Mouse (Mus musculus): Measurements from ENCODE around the gene Ankrd60. TPM values are rescaled to one million over a fixed set of nuclear protein-coding genes. Genes with fewer than 3 reads are reported as not detected.

Ankrd60 gene
- polyA plus RNA-seq, 1 experiment from 2014 or later, result not detected

GRCm38 (mm10) chr2:173605713-173606414, 27.7 kb upstream of the Ankrd60 start:
- H3K4me3 ChIP-seq, result no peak overlapping the region
- H3K36me3 ChIP-seq (ENCODE audit: poor library complexity, severe bottlenecking), result 0 out of 2 replicates have a peak, but pooled peaks cover 7% of the 10 kb centered on the region
- no peaks in the 10 kb centered on the region for H3K27me3 ChIP-seq
- peak; percentile 52 for ATAC-seq
- peaks cover 29% of the 10 kb centered on the region for H3K4me1 ChIP-seq
- no peak overlapping the region for H3K4me2 ChIP-seq
- H3K9ac ChIP-seq, result no peak overlapping the region
- 42% methylated on average over 12 of the region's 12 CpGs for WGBS
- H3K27ac ChIP-seq, result peak overlapping the region; percentile 41
- peaks cover 3% of the 10 kb centered on the region; the same call in 1 of the 2 replicates for H3K9me3 ChIP-seq (replicated peaks)

- Histone ChIP-seq H3K4me2 (no peak overlapping the region), H3K36me3 (ENCODE audit: poor library complexity, severe bottlenecking) (0 out of 2 replicates have a peak, but pooled peaks cover 7% of the 10 kb centered on the region), H3K9ac (no peak overlapping the region), H3K4me1 (peaks cover 20% of the 10 kb centered on the region), H3K27me3 (no peaks in the 10 kb centered on the region), H3K4me3 (no peak overlapping the region), H3K27ac (no peak overlapping the region), H3K9me3 (replicated peaks) (peaks cover 3% of the 10 kb centered on the region; the same call in 1 of the 2 replicates)
- no peak for ATAC-seq
- 88% methylated on average over 1 of the region's 1 CpGs for WGBS
These were observed 23.7 kb upstream of the Ankrd60 start for GRCm38 (mm10) chr2:173601861-173602260.

GRCm38 (mm10) chr2:173595374-173595781, 17.2 kb upstream of the Ankrd60 start:
- no peaks in the 10 kb centered on the region for H3K27me3 ChIP-seq
- peaks cover 12% of the 10 kb centered on the region for H3K4me1 ChIP-seq
- H3K9ac ChIP-seq, result no peak overlapping the region
- H3K4me2 ChIP-seq, result no peak overlapping the region
- no peak overlapping the region for H3K27ac ChIP-seq
- H3K4me3 ChIP-seq, result no peak overlapping the region
- no peaks in the 10 kb centered on the region for H3K9me3 ChIP-seq (replicated peaks)
- WGBS, result 32% methylated on average over 10 of the region's 10 CpGs
- no peak for ATAC-seq
- peaks cover 5% of the 10 kb centered on the region; the same call in 1 of the 2 replicates for H3K36me3 ChIP-seq (ENCODE audit: poor library complexity, severe bottlenecking)

DNA sequence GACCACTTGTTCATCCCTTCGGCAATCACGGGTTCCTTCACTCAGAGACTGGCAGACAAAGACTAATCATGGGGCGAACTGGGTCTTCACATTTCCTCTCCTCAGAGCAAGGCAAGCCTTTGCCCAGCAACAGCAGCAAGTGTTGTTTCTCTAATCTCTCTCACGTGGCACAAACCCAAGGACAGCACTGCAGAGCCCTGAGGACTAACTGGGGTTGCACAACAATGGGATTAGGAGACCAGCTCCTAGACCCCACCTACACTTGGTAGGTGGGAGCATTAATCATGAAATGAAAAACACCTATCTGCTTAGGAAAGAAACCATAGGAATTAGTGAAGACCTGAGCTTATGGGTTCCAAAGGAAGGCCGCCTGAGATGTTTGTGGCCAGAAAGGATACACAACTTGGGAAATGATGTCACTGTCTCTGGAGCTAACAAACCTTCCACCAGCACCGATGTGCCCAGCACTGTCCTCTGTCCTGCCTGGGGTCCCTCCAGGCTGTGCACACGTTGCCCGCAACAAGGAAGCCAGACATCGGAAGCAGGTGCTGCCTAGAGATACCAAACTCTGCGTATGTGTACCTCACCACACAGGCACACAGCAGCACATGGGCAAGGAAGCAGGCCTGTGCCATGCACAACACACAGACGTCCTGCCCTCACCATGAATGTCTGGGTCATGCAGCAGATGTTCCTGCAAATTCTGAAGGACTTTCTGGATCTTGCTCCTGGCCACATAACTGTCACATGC, 16.3 kb upstream of the Ankrd60 start:
- no peaks in the 10 kb centered on the region for H3K9me3 ChIP-seq (replicated peaks)
- H3K27ac ChIP-seq, result no peak overlapping the region
- WGBS, result 51% methylated on average over 11 of the region's 11 CpGs
- peaks cover 12% of the 10 kb centered on the region for H3K4me1 ChIP-seq
- ATAC-seq, result no peak
- H3K9ac ChIP-seq, result no peak overlapping the region
- H3K4me2 ChIP-seq, result no peak overlapping the region
- peaks cover 5% of the 10 kb centered on the region; the same call in 1 of the 2 replicates for H3K36me3 ChIP-seq (ENCODE audit: poor library complexity, severe bottlenecking)
- H3K27me3 ChIP-seq, result no peaks in the 10 kb centered on the region
- H3K4me3 ChIP-seq, result no peak overlapping the region

DNA sequence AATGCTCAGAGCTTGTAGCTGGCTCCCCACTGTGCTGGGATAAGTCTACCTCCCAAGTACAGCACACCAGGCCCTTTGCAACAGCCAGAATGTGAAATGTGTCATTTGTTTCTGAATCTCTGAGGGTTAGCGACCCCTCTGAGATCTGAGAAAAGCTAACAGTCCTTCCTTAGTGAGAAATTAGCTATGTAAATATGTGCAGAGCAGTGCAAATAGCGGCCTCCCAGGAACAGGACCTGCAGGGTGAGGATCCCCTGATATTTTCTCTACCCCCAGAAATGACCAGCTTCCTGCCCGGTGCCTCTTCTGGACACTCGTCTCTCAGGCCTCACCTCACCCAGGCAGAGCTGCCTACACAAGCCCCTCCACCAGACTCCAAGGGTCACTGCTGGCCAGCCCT, 15.7 kb upstream of the Ankrd60 start:
- Histone ChIP-seq H3K27ac (no peak overlapping the region), H3K36me3 (ENCODE audit: poor library complexity, severe bottlenecking) (peaks cover 7% of the 10 kb centered on the region; the same call in 1 of the 2 replicates), H3K4me2 (no peak overlapping the region), H3K9me3 (replicated peaks) (no peaks in the 10 kb centered on the region), H3K4me3 (no peak overlapping the region), H3K9ac (no peak overlapping the region), H3K27me3 (no peaks in the 10 kb centered on the region), H3K4me1 (peaks cover 7% of the 10 kb centered on the region; the same call in 1 of the 2 replicates)
- ATAC-seq, result no peak
- WGBS, result 40% methylated on average over 4 of the region's 4 CpGs

GRCm38 (mm10) chr2:173592781-173593180, 14.6 kb upstream of the Ankrd60 start:
- no peak overlapping the region for H3K4me2 ChIP-seq
- peaks cover 7% of the 10 kb centered on the region; the same call in 1 of the 2 replicates for H3K4me1 ChIP-seq
- ATAC-seq, result no peak
- no peak overlapping the region for H3K9ac ChIP-seq
- WGBS, result 55% methylated on average over 9 of the region's 9 CpGs
- no peaks in the 10 kb centered on the region for H3K27me3 ChIP-seq
- no peak overlapping the region for H3K4me3 ChIP-seq
- no peak overlapping the region for H3K27ac ChIP-seq
- no peaks in the 10 kb centered on the region for H3K9me3 ChIP-seq (replicated peaks)
- peaks cover 7% of the 10 kb centered on the region; the same call in 1 of the 2 replicates for H3K36me3 ChIP-seq (ENCODE audit: poor library complexity, severe bottlenecking)

DNA sequence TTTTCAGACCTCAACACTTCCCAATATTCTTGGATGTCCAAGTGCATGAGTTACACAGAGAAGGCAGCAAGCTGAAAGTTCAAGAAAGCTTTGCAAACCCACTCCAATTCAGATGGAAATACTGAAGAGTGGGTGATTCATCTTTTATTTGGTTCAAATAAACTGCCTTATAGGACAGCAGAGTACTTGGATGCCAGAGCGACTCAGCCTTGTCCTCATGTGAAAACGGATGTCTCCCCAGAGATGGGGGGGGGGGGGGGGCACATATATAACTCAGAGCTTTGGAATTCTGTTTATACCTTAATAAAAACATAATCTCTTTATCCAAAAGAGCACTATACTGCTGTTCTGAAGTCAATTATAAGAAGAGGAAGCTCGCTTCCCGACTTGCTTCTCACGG, 9.2 kb upstream of the Ankrd60 start:
- Histone ChIP-seq H3K4me1 (peaks cover 10% of the 10 kb centered on the region), H3K9me3 (replicated peaks) (no peaks in the 10 kb centered on the region), H3K4me3 (no peak overlapping the region), H3K4me2 (no peak overlapping the region), H3K27ac (no peak overlapping the region), H3K27me3 (peaks cover 29% of the 10 kb centered on the region), H3K36me3 (ENCODE audit: poor library complexity, severe bottlenecking) (peaks cover 7% of the 10 kb centered on the region; the same call in 1 of the 2 replicates), H3K9ac (no peak overlapping the region)
- ATAC-seq, result no peak
- WGBS, result 83% methylated on average over 5 of the region's 5 CpGs

DNA sequence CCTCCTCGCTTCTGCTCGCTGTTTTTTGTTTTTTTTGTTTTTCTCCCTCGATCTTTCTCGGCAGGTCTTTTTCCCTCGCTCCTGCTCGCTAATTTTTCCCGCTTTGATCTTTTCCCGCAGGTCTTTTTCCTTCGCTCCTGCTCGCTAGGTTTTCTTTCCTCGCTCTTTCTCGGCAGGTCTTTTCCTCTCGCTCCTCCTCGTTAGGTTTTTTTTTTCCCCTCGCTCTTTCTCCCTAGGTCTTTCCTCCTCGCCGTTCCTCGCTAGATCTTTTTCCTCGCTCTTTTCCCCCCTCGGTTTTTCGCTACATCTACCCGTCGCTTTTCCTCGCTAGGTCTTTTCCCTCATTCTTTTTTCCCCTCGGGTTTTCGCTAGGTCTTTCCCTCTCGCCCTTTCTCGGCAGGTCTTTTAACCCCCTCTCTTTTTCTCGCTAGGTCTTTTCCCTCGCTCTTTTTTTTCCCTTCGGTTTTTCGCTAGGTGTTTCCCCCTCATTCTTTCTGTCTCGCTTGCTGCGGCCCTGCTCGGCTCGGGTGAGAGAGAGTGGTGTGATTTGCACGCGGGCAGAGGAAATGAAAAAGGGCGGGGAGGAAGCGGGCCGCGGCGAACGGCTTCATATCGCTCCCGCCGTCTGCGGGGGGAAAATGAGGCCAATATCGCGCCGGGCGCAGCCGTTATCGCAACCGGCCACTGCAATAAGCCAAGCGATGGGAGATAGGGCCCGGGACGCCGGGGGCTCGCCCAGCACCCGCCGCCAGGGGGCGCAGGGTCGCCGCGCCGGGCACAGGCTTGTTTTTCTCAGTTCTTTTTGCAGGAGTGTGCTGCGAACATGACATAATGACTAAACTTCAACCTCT, 8.2 kb upstream of the Ankrd60 start:
- Histone ChIP-seq H3K9ac (peak overlapping the region; percentile 55), H3K36me3 (ENCODE audit: poor library complexity, severe bottlenecking) (peaks cover 4% of the 10 kb centered on the region; the same call in 1 of the 2 replicates), H3K4me2 (peak overlapping the region; percentile 78), H3K27me3 (peaks cover 29% of the 10 kb centered on the region), H3K27ac (no peak overlapping the region), H3K4me3 (peak overlapping the region; percentile 44), H3K4me1 (peaks cover 10% of the 10 kb centered on the region), H3K9me3 (replicated peaks) (no peaks in the 10 kb centered on the region)
- peak; percentile 72 for ATAC-seq
- under 1% methylated on average over 68 of the region's 68 CpGs for WGBS

DNA sequence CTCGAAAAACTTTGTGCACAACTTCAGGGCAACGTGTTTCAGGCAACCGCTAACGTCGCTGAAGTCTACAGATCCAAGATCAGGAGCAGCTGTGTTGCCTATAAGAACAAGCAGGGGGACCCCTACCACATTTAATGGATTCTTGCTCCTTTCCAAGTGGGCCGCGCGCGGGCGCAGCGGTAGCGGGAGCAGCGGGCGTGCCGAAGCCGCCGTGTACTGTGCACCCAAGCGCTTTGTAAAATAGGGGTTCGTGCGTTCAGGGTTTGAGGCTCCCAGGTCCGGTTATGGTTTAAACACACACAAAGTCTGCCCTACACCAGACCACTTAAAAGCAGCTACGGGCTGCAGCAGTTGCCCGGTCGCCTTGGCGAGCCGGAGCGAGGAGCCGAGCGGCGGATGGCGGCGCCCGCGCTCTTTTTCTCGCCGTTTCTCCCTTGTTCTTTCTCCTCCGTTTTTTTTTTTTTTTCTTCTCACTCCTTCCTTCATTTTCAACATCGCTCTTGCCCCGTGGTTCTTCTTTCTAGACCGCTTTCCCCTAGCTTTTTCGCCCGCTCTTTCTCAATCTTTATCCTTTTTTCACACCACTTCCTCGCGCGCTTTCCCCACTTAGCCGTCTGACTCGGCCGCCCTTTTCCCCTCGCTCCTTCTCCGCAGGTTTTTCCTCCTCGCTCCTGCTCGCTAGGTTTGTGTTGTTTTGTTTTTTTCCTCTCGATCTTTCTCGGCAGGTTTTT, 7.4 kb upstream of the Ankrd60 start:
- Histone ChIP-seq H3K4me1 (peaks cover 10% of the 10 kb centered on the region), H3K27me3 (peaks cover 33% of the 10 kb centered on the region), H3K4me2 (peak overlapping the region; percentile 78), H3K4me3 (peak overlapping the region; percentile 44), H3K9me3 (replicated peaks) (no peaks in the 10 kb centered on the region), H3K27ac (no peak overlapping the region), H3K36me3 (ENCODE audit: poor library complexity, severe bottlenecking) (peaks cover 2% of the 10 kb centered on the region; the same call in 1 of the 2 replicates), H3K9ac (peak overlapping the region; percentile 55)
- under 1% methylated on average over 54 of the region's 54 CpGs for WGBS
- ATAC-seq, result peak; percentile 85

DNA sequence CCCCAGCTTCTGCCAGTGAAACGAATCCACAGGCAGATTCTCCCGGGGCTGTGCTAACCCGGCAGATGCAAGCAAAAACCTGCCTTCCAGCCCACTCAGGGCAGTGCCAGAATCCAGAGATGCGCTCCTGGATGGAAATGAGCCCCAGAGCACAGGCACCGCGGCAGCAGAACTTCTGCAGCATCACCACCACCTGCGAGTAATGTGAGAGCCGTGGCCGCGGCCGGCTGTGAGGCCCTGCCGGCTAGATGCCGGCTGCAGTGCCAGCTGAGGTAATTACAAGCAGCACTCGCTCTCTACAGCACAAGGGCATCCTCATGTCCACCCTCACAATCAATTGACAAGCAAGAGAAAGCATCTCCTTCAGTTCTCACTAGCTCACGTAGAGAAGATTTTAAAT, 6.2 kb upstream of the Ankrd60 start:
- H3K4me3 ChIP-seq, result no peak overlapping the region
- H3K9ac ChIP-seq, result no peak overlapping the region
- no peak for ATAC-seq
- peaks cover 36% of the 10 kb centered on the region for H3K27me3 ChIP-seq
- H3K36me3 ChIP-seq (ENCODE audit: poor library complexity, severe bottlenecking), result peaks cover 2% of the 10 kb centered on the region; the same call in 1 of the 2 replicates
- no peak overlapping the region for H3K4me2 ChIP-seq
- H3K4me1 ChIP-seq, result peaks cover 10% of the 10 kb centered on the region
- WGBS, result 42% methylated on average over 15 of the region's 15 CpGs
- no peaks in the 10 kb centered on the region for H3K9me3 ChIP-seq (replicated peaks)
- no peak overlapping the region for H3K27ac ChIP-seq

- Histone ChIP-seq H3K4me3 (no peak overlapping the region), H3K9me3 (replicated peaks) (no peaks in the 10 kb centered on the region), H3K4me1 (peaks cover 13% of the 10 kb centered on the region), H3K27me3 (peaks cover 38% of the 10 kb centered on the region), H3K4me2 (no peak overlapping the region), H3K9ac (no peak overlapping the region), H3K36me3 (ENCODE audit: poor library complexity, severe bottlenecking) (no peaks in the 10 kb centered on the region), H3K27ac (no peak overlapping the region)
- no peak for ATAC-seq
- 35% methylated on average over 5 of the region's 5 CpGs for WGBS
These were observed 5.3 kb upstream of the Ankrd60 start for GRCm38 (mm10) chr2:173583455-173583854.

All from forebrain, embryonic 13.5 days (tissue).